Mouse (Mus musculus) ES-E14 (cell line): ENCODE data around the gene Phkb. TPM values are rescaled to one million over a fixed set of nuclear protein-coding genes. Genes with fewer than 3 reads are reported as not detected.

ENCODE experiments used
- DNase-seq: peaks from one replicate; pipeline ENCODE4 v3.0.0-alpha.2; 2013; ENCODE audit warnings: low read depth, low spot score
- H3K27ac ChIP-seq: 2 replicates; pipeline ENCODE4 v1.5.1; 2012; ENCODE audit warnings: low read depth, mild to moderate bottlenecking, low read length, moderate library complexity, mixed read lengths; ENCODE audit not compliant: poor library complexity, insufficient read depth, severe bottlenecking
- H3K36me3 ChIP-seq: 2 replicates; pipeline ENCODE4 v1.6.1; 2012; ENCODE audit warnings: mild to moderate bottlenecking, low read length, moderate library complexity, mixed read lengths; ENCODE audit not compliant: control insufficient read depth, poor library complexity, insufficient read depth, severe bottlenecking
- H3K4me1 ChIP-seq, 2 experiments: fragments of 150-350 bp in 1 of 2; sonication (generic) in 1 of 2; 2 replicates each; pipeline ENCODE4 v1.6.1; 2012; ENCODE audit warnings: low read length in 2 of 2, mild to moderate bottlenecking in 1 of 2, mixed read lengths in 1 of 2; ENCODE audit not compliant: control insufficient read depth in 2 of 2, insufficient read depth in 2 of 2, poor library complexity in 1 of 2
- H3K4me3 ChIP-seq, 2 experiments: fragments of 150-350 bp in 1 of 2; sonication (generic) in 1 of 2; 2 replicates each; pipeline ENCODE4 v1.5.1; 2012; ENCODE audit warnings: low read length in 2 of 2, low read depth in 1 of 2, mild to moderate bottlenecking in 1 of 2, mixed read lengths in 1 of 2; ENCODE audit not compliant: insufficient read depth in 1 of 2, poor library complexity in 1 of 2, severe bottlenecking in 1 of 2
- H3K9ac ChIP-seq: 2 replicates; pipeline ENCODE4 v1.6.1; 2012; ENCODE audit warnings: low read depth, mild to moderate bottlenecking, low read length, mixed read lengths; ENCODE audit not compliant: poor library complexity, insufficient read depth, severe bottlenecking
- H3K9me3 ChIP-seq: fragments of 150-350 bp; sonication (generic); 2 replicates; pipeline ENCODE4 v1.6.1; 2012; ENCODE audit warnings: low read depth, mild to moderate bottlenecking, low read length; ENCODE audit not compliant: control insufficient read depth, insufficient read depth
- CHD2 ChIP-seq: IDR thresholded peaks from 2 replicates; pipeline ENCODE4 v1.6.1; 2014; ENCODE audit warnings: mild to moderate bottlenecking, low read depth, low read length, inconsistent platforms
- HCFC1 ChIP-seq: IDR thresholded peaks from 2 replicates; pipeline ENCODE4 v1.6.1; 2012; ENCODE audit warnings: low read length, inconsistent platforms, borderline replicate concordance; ENCODE audit not compliant: insufficient read depth
- MAFK ChIP-seq: IDR thresholded peaks from 2 replicates; pipeline ENCODE4 v1.6.1; 2014; ENCODE audit warnings: mild to moderate bottlenecking, low read depth, low read length, inconsistent platforms; ENCODE audit not compliant: insufficient read depth
- ZC3H11A ChIP-seq: IDR thresholded peaks from 2 replicates; pipeline ENCODE4 v1.6.1; 2012; ENCODE audit warnings: low read depth, mild to moderate bottlenecking, inconsistent platforms, low read length, borderline replicate concordance
- ZNF384 ChIP-seq: IDR thresholded peaks from 2 replicates; pipeline ENCODE4 v1.6.1; 2012; ENCODE audit warnings: low read depth, low read length, inconsistent platforms
- in situ Hi-C, 2 experiments: fragments of 600-800 bp; cut with MboI; formaldehyde crosslinking; loops; one replicate each; pipeline ENCODE4 v1.15.1; 2025; ENCODE audit warnings: low sequenced_read_pairs in 2 of 2, inconsistent platforms in 1 of 2; ENCODE audit not compliant: unreplicated experiment in 2 of 2
- total RNA-seq: library from RNA; depleted of rRNA; stranded (reverse); fragments of 300-350 nt; gene quantifications from 2 replicates; pipeline ENCODE4 v1.2.3, GENCODE M21; 2012

Gene Phkb
- total RNA-seq, 1 experiment = 28.1 TPM

DNA sequence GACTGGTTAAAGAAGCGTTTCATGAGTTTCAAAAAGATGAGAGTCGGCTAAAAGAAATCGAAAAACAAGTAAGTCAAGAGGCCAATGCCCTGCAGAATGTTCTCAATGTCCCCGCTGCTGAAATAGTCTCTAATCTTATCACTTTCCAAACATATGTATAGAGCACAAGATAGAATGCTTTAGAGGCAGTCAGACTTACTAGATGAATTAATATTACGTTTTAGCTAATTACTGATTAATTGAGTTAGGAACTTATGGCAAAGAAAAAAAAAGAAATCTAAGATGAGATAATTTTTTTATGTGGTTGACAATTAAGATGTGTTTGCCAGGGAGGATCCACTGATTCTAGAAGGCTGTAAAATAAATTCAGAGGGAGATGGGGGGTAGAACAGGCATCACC, 217.9 kb downstream of the Phkb start:
- H3K4me1 ChIP-seq = no peaks in the 10 kb centered on the region
- no peaks in the 10 kb centered on the region for H3K9me3 ChIP-seq
- in situ Hi-C loops = no loop called here

DNA sequence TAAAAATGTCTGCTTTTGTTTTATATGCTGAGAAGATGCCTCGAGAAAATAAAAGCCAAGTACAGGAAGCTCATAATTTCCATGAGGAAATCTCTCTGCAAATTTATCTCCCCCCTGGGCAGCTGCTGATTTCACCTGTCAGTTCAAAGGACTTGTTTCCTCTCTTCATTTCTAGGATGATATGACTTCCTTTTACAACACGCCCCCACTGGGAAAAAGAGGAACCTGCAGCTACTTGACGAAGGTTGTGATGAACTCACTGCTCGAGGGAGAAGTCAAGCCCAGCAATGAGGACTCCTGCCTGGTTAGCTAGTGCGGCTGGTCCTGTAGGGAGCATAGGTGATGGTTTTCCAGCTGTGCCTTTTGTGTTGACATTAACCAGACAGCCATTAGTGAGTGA, 218.4 kb downstream of the Phkb start:
- peaks cover 9% of the 10 kb centered on the region for H3K36me3 ChIP-seq
- H3K4me3 ChIP-seq = no peak overlapping the region
- DNase-seq = no peak
- no peaks in the 10 kb centered on the region for H3K9me3 ChIP-seq
- no peaks in the 10 kb centered on the region for H3K4me1 ChIP-seq
- H3K9ac ChIP-seq = no peak overlapping the region; the same call in 1 of the 2 replicates
- in situ Hi-C loops = no loop called here
- no peak for TF ChIP-seq ZNF384
- no peak for TF ChIP-seq ZC3H11A
- no peak for TF ChIP-seq MAFK
- TF ChIP-seq CHD2 = no peak
- TF ChIP-seq HCFC1 = no peak
- no peak overlapping the region for H3K27ac ChIP-seq

More for the DNA sequence above, 217.9 kb downstream of the Phkb start:
- Histone ChIP-seq H3K36me3 (peaks cover 9% of the 10 kb centered on the region), H3K27ac (no peak overlapping the region), H3K9ac (no peak overlapping the region), H3K4me3 (no peak overlapping the region)
- DNase-seq = no peak
- TF ChIP-seq ZNF384 (no peak), MAFK (no peak), ZC3H11A (no peak), CHD2 (no peak), HCFC1 (no peak)

DNA sequence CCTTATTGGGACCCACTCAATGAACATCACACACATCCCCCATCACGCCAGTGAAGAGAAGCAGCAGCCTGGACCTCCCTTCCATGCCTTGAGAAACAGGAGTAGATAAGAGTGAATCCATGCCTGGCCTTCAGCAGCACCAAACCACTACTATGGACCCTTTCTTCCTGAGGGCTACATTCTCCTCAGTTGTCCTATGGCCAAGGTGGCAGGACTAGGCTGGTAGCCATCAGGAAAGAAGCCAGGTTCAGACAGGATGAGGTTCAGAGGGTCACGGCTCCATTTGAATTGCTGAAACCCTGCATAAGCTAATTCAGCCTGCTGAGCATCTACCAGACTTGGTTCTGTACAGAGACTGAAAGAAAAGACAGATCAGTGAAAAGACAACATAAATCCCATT, 222.7 kb downstream of the Phkb start:
- no peak overlapping the region for H3K4me3 ChIP-seq
- H3K27ac ChIP-seq = no peak overlapping the region
- H3K9ac ChIP-seq = no peak overlapping the region
- DNase-seq = no peak
- H3K4me1 ChIP-seq = no peaks in the 10 kb centered on the region
- H3K36me3 ChIP-seq = peaks cover 3% of the 10 kb centered on the region
- no peaks in the 10 kb centered on the region for H3K9me3 ChIP-seq
- in situ Hi-C loops = no loop called here
- no peak for TF ChIP-seq ZNF384
- TF ChIP-seq CHD2 = no peak
- TF ChIP-seq MAFK = no peak
- no peak for TF ChIP-seq ZC3H11A
- no peak for TF ChIP-seq HCFC1

DNA sequence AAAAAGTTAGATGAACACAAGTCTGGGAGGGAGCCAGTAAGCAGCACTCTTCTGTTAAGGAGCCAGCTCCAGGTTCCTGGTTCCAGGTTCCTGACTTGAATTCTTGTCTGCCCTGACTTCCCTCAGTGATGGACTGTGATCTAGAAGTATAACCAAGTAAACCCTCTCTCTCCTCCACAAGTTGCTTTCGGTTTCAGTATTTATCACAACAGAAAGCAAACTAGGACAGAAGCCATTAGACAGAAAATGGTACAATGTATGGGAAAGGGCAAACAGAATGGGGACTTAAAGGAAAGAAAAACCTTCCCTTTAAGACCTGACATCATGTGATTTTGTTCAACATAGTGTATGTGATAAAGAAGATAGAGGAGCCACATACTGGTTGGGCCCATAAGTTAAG, 238.7 kb downstream of the Phkb start:
- H3K9me3 ChIP-seq = no peaks in the 10 kb centered on the region
- H3K36me3 ChIP-seq = no peaks in the 10 kb centered on the region
- in situ Hi-C loops = no loop called here
- H3K4me1 ChIP-seq = no peaks in the 10 kb centered on the region
- TF ChIP-seq ZNF384 (no peak), HCFC1 (no peak)
- no peak overlapping the region for H3K4me3 ChIP-seq
- H3K27ac ChIP-seq = no peak overlapping the region
- H3K9ac ChIP-seq = no peak overlapping the region
- DNase-seq = no peak

DNA sequence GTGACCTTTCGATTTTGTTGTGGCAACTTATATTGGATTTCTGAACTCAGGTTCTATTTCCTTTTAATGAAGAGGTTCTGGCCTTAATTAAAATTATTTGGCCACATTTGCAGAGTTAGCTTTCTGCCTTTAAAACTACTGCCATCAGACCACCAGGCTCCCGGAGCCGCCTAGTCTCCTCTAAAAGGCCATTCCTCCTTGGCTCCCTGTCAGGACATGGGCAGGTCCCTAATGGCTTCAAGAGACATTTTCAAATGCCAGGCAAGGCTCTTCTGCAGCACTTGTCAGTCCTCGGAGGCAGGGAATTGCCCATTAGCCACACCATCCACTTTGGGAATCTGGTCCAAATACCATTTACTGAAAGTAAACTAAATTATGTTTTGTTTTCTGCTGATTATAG, 242.6 kb downstream of the Phkb start:
- no peak for DNase-seq
- Histone ChIP-seq H3K9ac (no peak overlapping the region), H3K4me1 (no peaks in the 10 kb centered on the region), H3K4me3 (no peak overlapping the region), H3K27ac (no peak overlapping the region), H3K36me3 (no peaks in the 10 kb centered on the region), H3K9me3 (no peaks in the 10 kb centered on the region)
- in situ Hi-C loops = no loop called here
- TF ChIP-seq ZC3H11A = no peak
- TF ChIP-seq MAFK = no peak
- TF ChIP-seq HCFC1 = no peak
- no peak for TF ChIP-seq ZNF384
- TF ChIP-seq CHD2 = no peak
